Mouse (Mus musculus) limb, embryonic 14.5 days (tissue): ENCODE data around the gene Prlr. TPM values are rescaled to one million over a fixed set of nuclear protein-coding genes. Genes with fewer than 3 reads are reported as not detected.

Experiments
- ATAC-seq: fragments of 200-750 bp; cut with Nextera tagmentation; 2 replicates; pipeline ENCODE4 v1.8.0; 2017; ENCODE audit warnings: low read depth, moderate number of reproducible peaks, moderate TSS enrichment; ENCODE audit not compliant: low FRiP score
- DNase-seq: peaks from one replicate; pipeline ENCODE4 v3.0.0-alpha.2; 2015; ENCODE audit warnings: low spot score
- H3K27ac ChIP-seq: fragments of 300-500 bp; sonication (generic); replicated peaks from 2 replicates; pipeline ENCODE4 v1.5.1; 2014; ENCODE audit warnings: low read depth, mild to moderate bottlenecking, low read length, moderate library complexity, mixed read lengths
- H3K27me3 ChIP-seq: fragments of 300-500 bp; sonication (generic); 2 replicates; pipeline ENCODE4 v1.6.1; 2014; ENCODE audit warnings: low read length, mixed read lengths; ENCODE audit not compliant: control insufficient read depth, insufficient read depth
- H3K36me3 ChIP-seq: fragments of 300-500 bp; sonication (generic); 2 replicates; pipeline ENCODE4 v1.6.1; 2014; ENCODE audit warnings: mild to moderate bottlenecking, low read length, moderate library complexity, mixed read lengths; ENCODE audit not compliant: control insufficient read depth, insufficient read depth
- H3K4me1 ChIP-seq: fragments of 300-500 bp; sonication (generic); 2 replicates; pipeline ENCODE4 v1.6.1; 2014; ENCODE audit warnings: antibody characterized with exemption, low read length, mixed read lengths; ENCODE audit not compliant: control insufficient read depth, insufficient read depth
- H3K4me2 ChIP-seq: fragments of 300-500 bp; sonication (generic); replicated peaks from 2 replicates; pipeline ENCODE4 v1.6.1; 2014; ENCODE audit warnings: low read depth, mild to moderate bottlenecking, low read length, moderate library complexity; ENCODE audit not compliant: severe bottlenecking
- H3K4me3 ChIP-seq: fragments of 300-500 bp; sonication (generic); replicated peaks from 2 replicates; pipeline ENCODE4 v1.5.1; 2014; ENCODE audit warnings: low read length
- H3K9ac ChIP-seq: fragments of 300-500 bp; sonication (generic); 2 replicates; pipeline ENCODE4 v1.6.1; 2014; ENCODE audit warnings: mild to moderate bottlenecking, low read depth, low read length, moderate library complexity; ENCODE audit not compliant: severe bottlenecking
- H3K9me3 ChIP-seq: fragments of 300-500 bp; sonication (generic); 2 replicates; pipeline ENCODE4 v1.6.1; 2016; ENCODE audit warnings: low read length; ENCODE audit not compliant: control insufficient read depth
- POLR2A ChIP-seq: fragments of 200-500 bp; IDR thresholded peaks from 2 replicates; pipeline ENCODE4 v1.8.0; 2012; ENCODE audit warnings: inconsistent platforms, mild to moderate bottlenecking, moderate library complexity, borderline replicate concordance; ENCODE audit not compliant: insufficient read depth, insufficient read length; ENCODE audit errors: extremely low read depth
- WGBS: fragments of 180-500 bp; shearing (Covaris S2); extraction: QIAGEN DNeasy Blood & Tissue Kit; methylation state at CpG from one replicate; pipeline ENCODE4 v1.1.7; 2014; 5-methylcytosine and 5-hydroxymethylcytosine counted together
- polyA plus RNA-seq, 2 experiments: library from polyadenylated mRNA; depleted of rRNA in 1 of 2; stranded (reverse) in 1 of 2; unstranded in 1 of 2; fragments of >200 nt; fragmentation: Nextera tagmentation in 1 of 2; extraction: Ambion mirVana in 1 of 2; gene quantifications; 2 replicates each; pipeline versions ENCODE4 v1.2.1 to v1.2.3; 2012 to 2014

Gene Prlr
- polyA plus RNA-seq, 2 experiments = 0.31 to 2.0 TPM

- Histone ChIP-seq H3K36me3 (no peaks in the 10 kb centered on the region), H3K4me2 (no peak overlapping the region), H3K4me3 (no peak overlapping the region), H3K9ac (no peak overlapping the region), H3K4me1 (no peaks in the 10 kb centered on the region), H3K27me3 (no peaks in the 10 kb centered on the region), H3K27ac (no peak overlapping the region), H3K9me3 (no peaks in the 10 kb centered on the region)
- WGBS = 66% methylated on average over 2 of the region's 2 CpGs
- ATAC-seq = no peak
- TF ChIP-seq POLR2A = no peak
- no peak for DNase-seq
Measured at GRCm38 (mm10) chr15:10387263-10387662, 210.2 kb downstream of the Prlr start.

Other genes with a start within 250 kb of the Prlr start
- not detected in 2 replicates for gene Gm21973, start 148.1 kb downstream of the Prlr start, polyA plus RNA-seq (2012; rRNA removed)
- gene Gm21973, start 148.1 kb downstream of the Prlr start, polyA plus RNA-seq (2014; fragmentation: Nextera tagmentation; extraction: Ambion mirVana) = not detected in 2 replicates
- gene Agxt2, start 181.3 kb downstream of the Prlr start, polyA plus RNA-seq (2012; rRNA removed) = not detected in 2 replicates
- not detected in 2 replicates for gene Agxt2, start 181.3 kb downstream of the Prlr start, polyA plus RNA-seq (2014; fragmentation: Nextera tagmentation; extraction: Ambion mirVana)